Mouse (Mus musculus) brain, embryonic 18.5 days (tissue): ENCODE measurements around the gene Gm4353.

Experiments used
- DNase-seq: peaks from one replicate; pipeline ENCODE4 v3.0.0-alpha.2; 2012; ENCODE audit warnings: low read depth, low spot score

The Gm4353 gene

GRCm38 (mm10) chr7:116040470-116041019, 43.9 kb downstream of the Gm4353 start:
- DNase-seq = no peak

DNA sequence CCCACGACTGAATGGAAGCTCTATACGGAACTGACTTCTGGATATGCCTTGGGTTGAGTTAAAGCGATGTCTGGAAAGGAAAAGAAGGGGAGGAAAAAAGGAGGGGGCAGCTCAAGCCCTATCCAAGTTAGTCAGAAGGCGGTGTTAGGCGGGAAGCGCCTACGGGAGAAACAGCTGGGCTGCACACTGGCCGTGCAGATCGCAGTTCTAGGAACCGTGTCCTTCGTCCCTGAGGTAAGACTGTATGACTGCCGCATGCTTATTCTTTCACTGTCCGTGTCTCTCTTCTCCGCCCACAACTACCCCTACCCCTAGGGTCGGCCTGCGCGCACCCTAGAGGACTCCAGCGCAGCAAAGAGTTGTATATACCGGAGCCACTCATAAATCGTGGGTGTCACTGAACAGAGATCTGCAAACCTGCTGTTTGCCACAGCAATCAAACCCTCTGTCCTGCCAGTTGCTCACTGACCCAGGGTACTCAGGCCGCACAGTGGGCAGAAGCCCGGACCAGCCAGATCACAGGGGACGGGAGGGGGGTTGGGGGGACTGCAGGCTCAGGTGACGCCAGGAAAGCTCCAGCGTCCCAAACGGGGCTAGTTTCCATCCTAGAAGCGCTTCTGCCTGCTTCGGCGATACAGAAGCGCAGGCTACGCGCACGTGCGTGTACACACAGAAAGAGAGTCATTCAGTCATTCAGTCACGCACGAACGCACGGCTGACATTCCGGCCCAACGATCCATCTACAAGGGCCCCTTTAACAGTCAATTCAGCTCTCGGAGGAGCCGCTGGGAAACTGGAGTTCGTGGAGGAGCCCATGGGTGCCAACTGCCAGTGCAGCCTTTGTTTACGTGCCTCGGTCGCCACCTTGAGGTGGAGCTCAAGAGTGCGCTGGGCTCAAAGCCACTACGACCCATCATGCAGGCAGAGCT, 44.6 kb downstream of the Gm4353 start:
- no peak for DNase-seq

DNA sequence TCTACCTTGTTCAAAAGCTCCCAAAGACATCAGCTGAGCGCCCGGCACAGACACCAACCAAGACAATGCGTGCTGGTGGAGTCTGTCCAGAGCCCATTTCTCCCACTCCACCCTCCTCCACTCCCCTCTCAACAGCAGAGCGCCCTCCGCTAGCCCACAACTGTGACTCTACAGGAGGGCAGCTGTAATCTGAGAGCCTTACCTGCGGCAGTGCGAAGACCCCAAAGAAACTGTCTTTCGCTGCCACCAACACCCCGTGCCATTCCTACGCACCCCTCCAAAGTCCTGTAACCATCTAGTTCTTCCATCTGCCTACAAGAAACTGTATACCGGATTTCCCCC, 45.3 kb downstream of the Gm4353 start, which contains the start of gene 1110004F10Rik:
Gene 1110004F10Rik (plus strand): TSS at position 202 of the 342 bp plus-strand sequence.
- no peak for DNase-seq

- DNase-seq = no peak
Measured at GRCm38 (mm10) chr7:116038511-116038910, 45.9 kb downstream of the Gm4353 start, which contains the start of gene Sox6. Sox6 (minus strand) TSS chr7:116038796.

- no peak for DNase-seq
Measured at GRCm38 (mm10) chr7:116038024-116038423, 46.4 kb downstream of the Gm4353 start.

GRCm38 (mm10) chr7:116036591-116037555, 47.6 kb downstream of the Gm4353 start:
- no peak for DNase-seq

DNA sequence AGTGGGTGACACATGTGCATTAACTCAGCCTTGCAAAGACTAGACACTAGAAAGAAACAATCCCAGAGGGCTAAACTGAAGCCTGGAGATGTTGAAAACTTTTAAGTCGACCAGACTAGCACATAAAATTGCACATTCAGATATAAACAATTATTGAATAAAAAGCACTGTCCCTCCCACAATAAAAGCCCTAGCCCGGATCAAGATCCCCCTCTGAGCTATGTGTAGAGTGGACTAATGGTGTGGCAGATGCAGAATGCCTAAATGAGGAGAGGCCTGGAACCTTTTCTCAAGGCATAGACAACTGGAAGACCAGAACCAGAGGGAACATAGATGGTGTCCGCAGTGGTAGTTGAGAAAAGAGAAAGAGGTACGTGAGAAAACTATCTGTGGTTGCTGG, 48.9 kb downstream of the Gm4353 start:
- no peak for DNase-seq

DNA sequence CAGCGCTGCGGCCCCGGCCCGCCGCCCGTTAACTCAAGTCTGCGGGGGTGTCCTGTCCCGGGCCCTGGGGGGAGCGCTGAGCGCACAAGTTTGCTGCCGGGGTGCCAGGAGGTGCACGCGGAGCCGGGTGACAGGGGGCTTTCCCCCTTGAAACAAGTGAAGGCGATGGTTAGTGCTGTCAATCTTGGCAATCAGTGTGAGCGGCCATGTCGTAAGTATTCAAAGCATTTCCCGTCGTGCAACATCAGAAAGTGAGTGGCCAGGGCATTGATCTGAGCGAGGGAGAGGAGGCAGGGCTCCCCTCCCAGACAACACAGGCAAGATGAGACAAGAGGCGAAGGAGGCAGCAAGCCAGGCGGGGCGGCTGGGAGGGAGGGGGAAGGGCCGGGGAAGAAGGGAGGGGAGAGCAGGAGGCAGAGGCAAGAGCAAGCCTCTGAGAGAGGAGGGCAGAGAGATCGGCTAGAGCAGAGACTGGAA, 50.1 kb downstream of the Gm4353 start:
- DNase-seq = no peak

DNA sequence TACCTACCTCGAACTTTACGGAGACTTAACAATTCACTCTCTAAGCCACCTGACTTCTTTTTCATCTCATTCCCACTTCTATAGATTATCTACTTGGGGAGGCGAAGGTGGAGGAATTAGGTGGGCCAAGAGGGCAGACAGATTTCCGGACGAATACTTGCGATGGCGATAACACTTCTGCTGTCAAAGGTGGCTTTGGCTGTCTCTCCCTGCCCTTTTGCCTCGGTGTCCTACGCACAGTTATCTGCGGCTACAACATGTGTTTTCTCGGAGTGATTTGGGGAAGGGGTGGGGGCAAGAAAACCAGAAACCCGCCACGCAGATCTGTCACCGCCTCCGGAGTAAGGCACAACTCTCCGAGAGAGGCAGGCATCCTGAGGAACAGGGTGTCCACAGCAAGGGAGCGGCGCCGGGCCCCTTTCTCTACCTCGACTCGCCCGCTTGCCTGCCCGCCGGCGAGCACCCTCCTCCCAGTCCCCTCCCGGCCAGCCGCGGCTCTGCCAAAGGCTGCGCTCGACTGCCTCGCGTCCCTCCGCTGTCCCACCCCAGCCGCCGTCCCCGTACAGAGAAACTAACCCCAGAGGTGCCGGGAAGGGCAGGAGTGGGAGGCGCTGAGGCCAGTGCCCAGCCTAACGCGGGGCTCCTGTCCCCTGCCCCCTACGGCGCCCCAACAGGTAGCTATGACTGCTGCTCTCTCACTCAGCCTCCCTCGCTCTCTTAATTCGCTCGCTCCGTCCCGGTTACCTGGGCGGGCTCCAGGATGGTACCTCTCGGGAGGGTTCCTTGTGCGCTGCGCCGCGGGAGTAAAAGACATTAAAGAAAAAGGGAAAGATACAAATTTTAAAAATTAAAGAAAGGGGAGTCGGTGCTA, 50.8 kb downstream of the Gm4353 start:
- no peak for DNase-seq
